Mouse (Mus musculus): ENCODE results near the gene Tcf12.

Gene Tcf12

GRCm38 (mm10) chr9:71982826-71983225, 128.8 kb downstream of the Tcf12 start:
- DNase-seq (ENCODE audit: low read depth): no peak

- DNase-seq (ENCODE audit: low read depth): no peak
Measured at GRCm38 (mm10) chr9:71981071-71981470, 130.6 kb downstream of the Tcf12 start.

- no peak for DNase-seq (ENCODE audit: low read depth)
Measured at GRCm38 (mm10) chr9:71980579-71980978, 131.1 kb downstream of the Tcf12 start.

GRCm38 (mm10) chr9:71978886-71979285, 132.8 kb downstream of the Tcf12 start:
- no peak for DNase-seq (ENCODE audit: low read depth)

- DNase-seq (ENCODE audit: low read depth): no peak
Measured at GRCm38 (mm10) chr9:71976034-71976433, 135.6 kb downstream of the Tcf12 start.

DNA sequence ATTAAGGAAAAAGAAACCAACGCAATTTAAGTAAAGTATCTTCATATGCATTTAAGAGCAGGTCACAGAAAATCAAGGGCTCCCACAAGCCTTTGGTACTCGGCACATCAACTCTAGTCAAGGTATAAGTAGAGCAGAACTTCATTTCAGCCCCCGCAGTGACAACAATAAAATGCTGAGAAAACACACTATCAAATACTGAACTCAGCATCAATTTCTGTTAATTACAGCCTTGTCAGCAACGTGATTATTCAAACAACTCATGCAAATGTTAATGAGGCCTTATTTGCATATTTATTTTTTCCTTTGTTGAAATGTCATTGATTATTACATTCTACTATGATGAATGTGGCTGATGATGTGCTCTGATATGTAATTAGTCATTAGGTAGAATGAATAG, 136.5 kb downstream of the Tcf12 start:
- no peak for DNase-seq (ENCODE audit: low read depth)

GRCm38 (mm10) chr9:71974541-71974959, 137.1 kb downstream of the Tcf12 start:
- no peak for DNase-seq (ENCODE audit: low read depth)

DNA sequence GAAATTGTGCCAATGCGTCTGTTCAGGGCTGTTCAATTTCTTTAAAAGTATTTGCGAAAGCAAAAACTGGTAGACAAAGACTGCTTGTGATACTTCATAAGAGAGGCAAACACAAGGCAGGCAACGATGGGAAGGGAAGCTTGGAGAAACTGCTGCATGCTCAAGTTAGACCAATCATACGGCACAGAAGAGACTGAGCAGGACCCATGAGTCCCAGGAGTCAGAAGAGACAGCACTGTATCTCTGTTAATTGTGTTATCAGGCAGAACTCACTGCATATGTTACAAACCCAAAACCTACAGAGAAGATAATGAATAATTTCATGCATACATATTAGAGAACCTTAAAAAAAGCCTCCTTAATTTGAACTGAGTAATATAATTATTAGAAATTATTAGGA, 147.6 kb downstream of the Tcf12 start:
- no peak for DNase-seq (ENCODE audit: low read depth)

- DNase-seq (ENCODE audit: low read depth): no peak
Measured at GRCm38 (mm10) chr9:71960026-71960396, 151.7 kb downstream of the Tcf12 start.

GRCm38 (mm10) chr9:71959259-71960025, 152.2 kb downstream of the Tcf12 start:
- DNase-seq (ENCODE audit: low read depth): no peak

GRCm38 (mm10) chr9:71953217-71953616, 158.5 kb downstream of the Tcf12 start:
- no peak for DNase-seq (ENCODE audit: low read depth)

DNA sequence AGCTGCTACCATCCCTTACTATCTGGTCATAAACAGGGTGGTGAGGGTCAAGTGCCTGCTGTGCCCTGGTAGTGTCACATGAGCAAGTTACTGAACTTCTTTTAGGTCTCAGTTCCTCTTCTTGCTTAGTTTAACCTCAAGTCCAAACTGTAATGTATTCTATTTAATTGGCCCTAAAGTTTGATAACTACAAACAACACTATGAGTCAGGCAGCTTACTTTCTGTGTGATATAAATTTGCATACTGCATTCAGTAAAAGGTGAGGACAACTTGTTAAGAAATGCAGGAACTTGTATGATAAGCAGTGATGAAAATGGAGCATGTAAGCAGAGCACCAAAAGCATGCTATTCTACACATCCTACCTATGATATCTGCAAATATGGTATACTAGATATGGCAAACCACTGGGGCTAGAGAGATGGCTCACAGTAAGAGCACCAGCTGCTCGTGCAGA, 159.0 kb downstream of the Tcf12 start:
- no peak for DNase-seq (ENCODE audit: low read depth)

- no peak for DNase-seq (ENCODE audit: low read depth)
Measured at GRCm38 (mm10) chr9:71951926-71952325, 159.7 kb downstream of the Tcf12 start.

GRCm38 (mm10) chr9:71951341-71951740, 160.3 kb downstream of the Tcf12 start:
- DNase-seq (ENCODE audit: low read depth): no peak

- DNase-seq (ENCODE audit: low read depth): no peak
Measured at GRCm38 (mm10) chr9:71944801-71945200, 166.9 kb downstream of the Tcf12 start.

GRCm38 (mm10) chr9:71942424-71942823, 169.2 kb downstream of the Tcf12 start:
- DNase-seq (ENCODE audit: low read depth): no peak

- no peak for DNase-seq (ENCODE audit: low read depth)
Measured at GRCm38 (mm10) chr9:71940016-71940415, 171.7 kb downstream of the Tcf12 start.

DNA sequence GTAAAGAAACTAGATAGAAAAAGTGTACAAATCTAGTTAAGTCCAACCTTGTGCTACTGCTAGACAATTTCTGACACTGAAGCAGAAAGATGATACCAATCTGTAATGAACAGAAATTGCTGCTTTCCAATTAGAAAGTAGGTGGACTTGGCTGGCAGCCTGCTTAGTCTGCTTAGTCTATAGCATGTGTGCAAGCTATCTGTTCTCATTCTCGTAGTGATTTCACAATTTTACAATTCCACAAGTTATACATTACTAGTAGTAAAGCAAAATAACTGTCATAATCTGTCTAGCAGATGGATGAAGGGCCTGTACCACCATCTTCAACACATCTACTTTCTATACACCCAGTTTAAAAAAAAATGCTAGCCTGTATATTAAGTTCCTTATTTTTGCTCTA, 175.5 kb downstream of the Tcf12 start:
- no peak for DNase-seq (ENCODE audit: low read depth)

DNA sequence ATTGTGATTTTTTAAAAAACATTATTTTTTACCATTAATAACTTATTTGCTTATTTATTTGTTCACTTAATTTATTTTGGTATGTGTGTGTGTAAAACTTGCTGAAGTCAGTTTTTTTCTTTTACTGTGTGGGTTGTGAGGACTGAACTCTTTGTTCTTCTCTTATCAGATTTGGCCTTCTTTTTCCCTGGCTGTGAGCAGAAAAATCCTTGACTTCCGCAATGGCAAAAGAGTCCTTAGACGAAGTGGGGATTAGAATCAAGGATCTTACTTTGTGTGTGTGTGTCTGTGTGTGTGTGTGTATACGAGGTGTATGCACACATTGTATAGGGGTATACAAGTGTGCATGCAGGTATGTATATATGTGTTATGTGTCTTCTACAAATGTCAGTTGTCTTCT, 176.8 kb downstream of the Tcf12 start:
- no peak for DNase-seq (ENCODE audit: low read depth)

GRCm38 (mm10) chr9:71931965-71932364, 179.7 kb downstream of the Tcf12 start:
- DNase-seq (ENCODE audit: low read depth): no peak

DNA sequence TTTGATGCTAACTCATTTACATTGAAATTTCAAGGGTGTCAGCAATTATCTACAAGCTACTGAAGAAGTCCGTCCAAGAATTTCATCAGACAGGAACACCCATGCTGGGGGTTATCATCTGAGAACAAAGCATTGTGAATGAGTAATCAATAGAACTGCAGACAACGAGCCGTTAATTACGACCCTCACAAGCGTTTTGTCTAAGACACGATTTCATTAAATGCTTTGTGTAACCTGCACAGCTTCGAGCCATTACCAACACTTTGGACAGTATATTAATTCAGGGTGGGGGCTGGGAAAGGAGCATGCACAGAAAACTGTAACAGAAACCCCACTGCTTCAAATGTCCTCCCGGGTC, 180.3 kb downstream of the Tcf12 start:
- no peak for DNase-seq (ENCODE audit: low read depth)

- no peak for DNase-seq (ENCODE audit: low read depth)
Measured at GRCm38 (mm10) chr9:71930431-71931357, 181.0 kb downstream of the Tcf12 start.

DNA sequence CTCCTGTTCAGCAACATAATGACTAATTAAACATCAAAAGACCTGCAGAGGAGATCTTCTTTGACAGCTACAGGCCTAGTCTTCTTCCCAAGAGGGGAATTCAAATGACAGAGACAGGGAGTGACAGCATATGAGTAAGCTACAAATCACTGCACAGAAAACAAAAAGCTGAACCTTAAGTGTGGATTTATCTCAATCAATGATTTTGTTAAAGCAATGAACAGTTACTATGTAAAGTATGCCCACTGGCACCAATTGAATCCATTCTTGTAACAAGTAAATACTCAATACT, 195.1 kb downstream of the Tcf12 start:
- DNase-seq (ENCODE audit: low read depth): no peak
